Mouse (Mus musculus): Measurements from ENCODE around the gene Homer2. TPM values are rescaled to one million over a fixed set of nuclear protein-coding genes. Genes with fewer than 3 reads are reported as not detected.

Homer2 gene
- total RNA-seq, 2 experiments from 2014 or later: 60.7 to 63.1 TPM

GRCm38 (mm10) chr7:81651284-81651683 is 56.0 kb downstream of the Homer2 start:
- no peak for DNase-seq

GRCm38 (mm10) chr7:81649270-81649669 is 58.1 kb downstream of the Homer2 start:
- no peak for DNase-seq

GRCm38 (mm10) chr7:81647959-81648358 is 59.4 kb downstream of the Homer2 start:
- DNase-seq: no peak

- peak; percentile 8 for DNase-seq
Observed at GRCm38 (mm10) chr7:81644551-81645235, 62.6 kb downstream of the Homer2 start.

GRCm38 (mm10) chr7:81641101-81641500 is 66.2 kb downstream of the Homer2 start:
- DNase-seq: peak; percentile 29

GRCm38 (mm10) chr7:81632586-81632985 is 74.7 kb downstream of the Homer2 start:
- DNase-seq: no peak

GRCm38 (mm10) chr7:81631261-81631660 is 76.1 kb downstream of the Homer2 start:
- DNase-seq: no peak

- peak; percentile 17 for DNase-seq
Observed at GRCm38 (mm10) chr7:81626460-81626859, 80.9 kb downstream of the Homer2 start.

GRCm38 (mm10) chr7:81623767-81624166 is 83.6 kb downstream of the Homer2 start:
- no peak for DNase-seq

- DNase-seq: no peak
Observed at GRCm38 (mm10) chr7:81622793-81623192, 84.5 kb downstream of the Homer2 start.

- no peak for DNase-seq
Observed at GRCm38 (mm10) chr7:81615031-81615430, 92.3 kb downstream of the Homer2 start.

- DNase-seq: peak; percentile 15
Observed at GRCm38 (mm10) chr7:81612856-81613635, 94.3 kb downstream of the Homer2 start.

GRCm38 (mm10) chr7:81610125-81610524 is 97.2 kb downstream of the Homer2 start:
- DNase-seq: peak; percentile 51

- DNase-seq: no peak
Observed at GRCm38 (mm10) chr7:81606452-81606851, 100.9 kb downstream of the Homer2 start.

- DNase-seq: no peak
Observed at GRCm38 (mm10) chr7:81605489-81605888, 101.8 kb downstream of the Homer2 start.

GRCm38 (mm10) chr7:81604991-81605390 is 102.3 kb downstream of the Homer2 start:
- no peak for DNase-seq

- DNase-seq: no peak
Observed at GRCm38 (mm10) chr7:81599379-81600280, 107.7 kb downstream of the Homer2 start.

- DNase-seq: no peak
Observed at GRCm38 (mm10) chr7:81597660-81598059, 109.7 kb downstream of the Homer2 start.

GRCm38 (mm10) chr7:81596086-81596485 is 111.2 kb downstream of the Homer2 start:
- no peak for DNase-seq

- no peak for DNase-seq
Observed at GRCm38 (mm10) chr7:81595056-81595455, 112.3 kb downstream of the Homer2 start.

GRCm38 (mm10) chr7:81593387-81593786 is 113.9 kb downstream of the Homer2 start:
- DNase-seq: no peak

- DNase-seq: no peak
Observed at GRCm38 (mm10) chr7:81592686-81593085, 114.6 kb downstream of the Homer2 start.

- DNase-seq: no peak
Observed at GRCm38 (mm10) chr7:81587238-81587637, 120.1 kb downstream of the Homer2 start.
